Mouse (Mus musculus) hindbrain, embryonic 12.5 days (tissue): ENCODE measurements around the gene Cdkl1. TPM values are rescaled to one million over a fixed set of nuclear protein-coding genes. Genes with fewer than 3 reads are reported as not detected.

Experiments used
- ATAC-seq: fragments of 200-750 bp; cut with Nextera tagmentation; 2 replicates; pipeline ENCODE4 v1.8.0; 2017; ENCODE audit warnings: moderate TSS enrichment; ENCODE audit not compliant: low FRiP score
- H3K27ac ChIP-seq: fragments of 300-500 bp; sonication (generic); 2 replicates; pipeline ENCODE4 v1.5.1; 2016; ENCODE audit warnings: mild to moderate bottlenecking
- H3K27me3 ChIP-seq: fragments of 300-500 bp; sonication (generic); 2 replicates; pipeline ENCODE4 v1.6.1; 2016; ENCODE audit warnings: mild to moderate bottlenecking
- H3K36me3 ChIP-seq: fragments of 300-500 bp; sonication (generic); 2 replicates; pipeline ENCODE4 v1.6.1; 2016; ENCODE audit warnings: mild to moderate bottlenecking
- H3K4me1 ChIP-seq: fragments of 300-500 bp; sonication (generic); 2 replicates; pipeline ENCODE4 v1.6.1; 2016
- H3K4me2 ChIP-seq: fragments of 300-500 bp; sonication (generic); replicated peaks from 2 replicates; pipeline ENCODE4 v1.6.1; 2016; ENCODE audit warnings: mild to moderate bottlenecking
- H3K4me3 ChIP-seq: fragments of 300-500 bp; sonication (generic); 2 replicates; pipeline ENCODE4 v1.5.1; 2016; ENCODE audit warnings: mild to moderate bottlenecking
- H3K9ac ChIP-seq: fragments of 300-500 bp; sonication (generic); 2 replicates; pipeline ENCODE4 v1.6.1; 2016; ENCODE audit warnings: mild to moderate bottlenecking, moderate library complexity
- H3K9me3 ChIP-seq: fragments of 300-500 bp; sonication (generic); replicated peaks from 2 replicates; pipeline ENCODE4 v1.6.1; 2016; ENCODE audit warnings: mild to moderate bottlenecking
- WGBS: fragments of 180-500 bp; shearing (Covaris S2); methylation state at CpG from one replicate; pipeline ENCODE4 v1.1.7; 2016; 5-methylcytosine and 5-hydroxymethylcytosine counted together
- microRNA counts: library from miRNA; unstranded; fragments of <30 nt; microRNA quantifications from one replicate; lab custom pipeline; 2017
- microRNA-seq: library from miRNA; unstranded; fragments of <30 nt; microRNA quantifications from one replicate; pipeline ENCODE4, GENCODE M21; 2017
- polyA plus RNA-seq: library from polyadenylated mRNA; unstranded; fragments of >200 nt; fragmentation: Nextera tagmentation; extraction: Ambion mirVana; gene quantifications from 2 replicates; pipeline ENCODE4 v1.2.1, GENCODE M21; 2016

Gene Cdkl1
- polyA plus RNA-seq, 1 experiment from 2014 or later = 1.5 TPM

- Histone ChIP-seq H3K4me3 (no peak overlapping the region), H3K9ac (no peak overlapping the region), H3K4me1 (peaks cover 4% of the 10 kb centered on the region; the same call in 1 of the 2 replicates), H3K9me3 (no peaks in the 10 kb centered on the region), H3K27ac (no peak overlapping the region), H3K27me3 (no peaks in the 10 kb centered on the region), H3K4me2 (no peak overlapping the region), H3K36me3 (no peaks in the 10 kb centered on the region)
- 68% methylated on average over 1 of the region's 1 CpGs for WGBS
- ATAC-seq = no peak
These were observed 60.8 kb downstream of the Cdkl1 start for GRCm38 (mm10) chr12:69730306-69730705.

GRCm38 (mm10) chr12:69729246-69729645, 61.8 kb downstream of the Cdkl1 start:
- Histone ChIP-seq H3K27ac (no peak overlapping the region), H3K4me3 (no peak overlapping the region), H3K9me3 (no peaks in the 10 kb centered on the region), H3K36me3 (no peaks in the 10 kb centered on the region), H3K27me3 (no peaks in the 10 kb centered on the region), H3K4me2 (no peak overlapping the region), H3K9ac (no peak overlapping the region), H3K4me1 (peaks cover 7% of the 10 kb centered on the region)
- WGBS = 92% methylated on average over 1 of the region's 1 CpGs
- no peak for ATAC-seq

- under 1% methylated on average over 59 of the region's 60 CpGs for WGBS
- ATAC-seq = peak; percentile 98
- H3K9me3 ChIP-seq = no peaks in the 10 kb centered on the region
- no peaks in the 10 kb centered on the region for H3K27me3 ChIP-seq
- peak within 1 kb of the TSS; percentile 83 for H3K9ac ChIP-seq
- H3K4me2 ChIP-seq = peak within 1 kb of the TSS; percentile 92
- H3K27ac ChIP-seq = peak within 1 kb of the TSS; percentile 82
- peaks cover 5% of the 10 kb centered on the region for H3K36me3 ChIP-seq
- peaks cover 17% of the 10 kb centered on the region for H3K4me1 ChIP-seq
- peak within 1 kb of the TSS; percentile 78 for H3K4me3 ChIP-seq
These were observed 66.2 kb downstream of the Cdkl1 start, which contains the start of the genes L2hgdh and Atp5s for GRCm38 (mm10) chr12:69724711-69725460. TSS of gene L2hgdh (minus strand) at chr12:69724873. TSS of gene Atp5s (plus strand) at chr12:69724950.

- H3K4me2 ChIP-seq = peak overlapping the region; percentile 92
- peaks cover 17% of the 10 kb centered on the region for H3K4me1 ChIP-seq
- no peaks in the 10 kb centered on the region for H3K27me3 ChIP-seq
- 4% methylated on average over 23 of the region's 24 CpGs for WGBS
- H3K36me3 ChIP-seq = peaks cover 12% of the 10 kb centered on the region
- H3K9ac ChIP-seq = peak overlapping the region; percentile 83
- H3K4me3 ChIP-seq = peak overlapping the region; percentile 78
- 0 out of 2 replicates have a peak overlapping the region, but pooled peaks have one; percentile 30 for H3K27ac ChIP-seq
- peak; percentile 3 for ATAC-seq
- H3K9me3 ChIP-seq = peaks cover 7% of the 10 kb centered on the region
These were observed 66.9 kb downstream of the Cdkl1 start for GRCm38 (mm10) chr12:69724018-69724710.

GRCm38 (mm10) chr12:69723376-69723775, 67.7 kb downstream of the Cdkl1 start:
- peaks cover 16% of the 10 kb centered on the region for H3K36me3 ChIP-seq
- no peaks in the 10 kb centered on the region for H3K27me3 ChIP-seq
- H3K27ac ChIP-seq = no peak overlapping the region
- peak overlapping the region; percentile 92 for H3K4me2 ChIP-seq
- H3K4me3 ChIP-seq = 0 out of 2 replicates have a peak overlapping the region, but pooled peaks have one; percentile 78
- no peak for ATAC-seq
- 73% methylated on average over 2 of the region's 2 CpGs for WGBS
- peaks cover 13% of the 10 kb centered on the region for H3K9me3 ChIP-seq
- H3K9ac ChIP-seq = no peak overlapping the region
- H3K4me1 ChIP-seq = peaks cover 17% of the 10 kb centered on the region

GRCm38 (mm10) chr12:69722857-69723256, 68.2 kb downstream of the Cdkl1 start:
- Histone ChIP-seq H3K9ac (no peak overlapping the region), H3K27me3 (no peaks in the 10 kb centered on the region), H3K27ac (no peak overlapping the region), H3K36me3 (peaks cover 20% of the 10 kb centered on the region), H3K4me3 (no peak overlapping the region), H3K4me1 (peaks cover 17% of the 10 kb centered on the region), H3K9me3 (peaks cover 13% of the 10 kb centered on the region), H3K4me2 (no peak overlapping the region)
- 93% methylated on average over 3 of the region's 3 CpGs for WGBS
- no peak for ATAC-seq

GRCm38 (mm10) chr12:69713628-69714027, 77.4 kb downstream of the Cdkl1 start:
- Histone ChIP-seq H3K36me3 (peaks cover 11% of the 10 kb centered on the region), H3K9me3 (0 out of 2 replicates have a peak, but pooled peaks cover 1% of the 10 kb centered on the region), H3K9ac (no peak overlapping the region), H3K4me2 (no peak overlapping the region), H3K4me3 (no peak overlapping the region), H3K27me3 (no peaks in the 10 kb centered on the region), H3K4me1 (no peaks in the 10 kb centered on the region), H3K27ac (no peak overlapping the region)
- ATAC-seq = no peak

GRCm38 (mm10) chr12:69704799-69705458, 86.1 kb downstream of the Cdkl1 start:
- WGBS = 88% methylated on average over 11 of the region's 11 CpGs
- H3K36me3 ChIP-seq = peaks cover 4% of the 10 kb centered on the region; the same call in 1 of the 2 replicates
- ATAC-seq = no peak
- no peak overlapping the region for H3K4me3 ChIP-seq
- no peak overlapping the region for H3K27ac ChIP-seq
- H3K27me3 ChIP-seq = no peaks in the 10 kb centered on the region
- H3K4me2 ChIP-seq = no peak overlapping the region
- no peaks in the 10 kb centered on the region for H3K9me3 ChIP-seq
- H3K4me1 ChIP-seq = no peaks in the 10 kb centered on the region
- no peak overlapping the region for H3K9ac ChIP-seq

- Histone ChIP-seq H3K4me3 (no peak overlapping the region), H3K4me2 (no peak overlapping the region), H3K27me3 (no peaks in the 10 kb centered on the region), H3K4me1 (no peaks in the 10 kb centered on the region), H3K9me3 (no peaks in the 10 kb centered on the region), H3K9ac (no peak overlapping the region), H3K36me3 (peaks cover 8% of the 10 kb centered on the region; the same call in 1 of the 2 replicates), H3K27ac (no peak overlapping the region)
- ATAC-seq = no peak
- 86% methylated on average over 6 of the region's 6 CpGs for WGBS
These were observed 92.7 kb downstream of the Cdkl1 start for GRCm38 (mm10) chr12:69698352-69698751.

MicroRNAs encoded within 50 kb of the gene (microRNA counts, 519-probe panel; counts per million panel counts)
- microRNA mmu-miR-681 (lab: Ali Mortazavi, UCI) = 470 counts per million, percentile 58 among the panel's probes with 10 or more counts

Small RNA genes lying within 50 kb of the gene (microRNA-seq; reads per million reads assigned to microRNA genes)
- not detected for gene Mir681

Other genes starting within 250 kb of the Cdkl1 start
- gene Vcpkmt, start 208.2 kb downstream of the Cdkl1 start, polyA plus RNA-seq = 22.1 and 23.0 TPM in 2 replicates
- gene Sos2, start 109.4 kb downstream of the Cdkl1 start, polyA plus RNA-seq = 10.4 and 12.1 TPM in 2 replicates
- 14.6 and 15.3 TPM in 2 replicates for gene L2hgdh, start 66.4 kb downstream of the Cdkl1 start, polyA plus RNA-seq
- gene Atp5s, start 66.3 kb downstream of the Cdkl1 start, polyA plus RNA-seq = 26.1 and 28.5 TPM in 2 replicates
- 71.5 and 77.7 TPM in 2 replicates for gene Atl1, start 101.3 kb upstream of the Cdkl1 start, polyA plus RNA-seq
- 42.9 and 44.7 TPM in 2 replicates for gene Map4k5, start 101.9 kb upstream of the Cdkl1 start, polyA plus RNA-seq
- 8.9 and 9.0 TPM in 2 replicates for gene Sav1, start 195.7 kb upstream of the Cdkl1 start, polyA plus RNA-seq